ENCODE assay signal across 9 mouse cellular contexts in the genomic region with DNA sequence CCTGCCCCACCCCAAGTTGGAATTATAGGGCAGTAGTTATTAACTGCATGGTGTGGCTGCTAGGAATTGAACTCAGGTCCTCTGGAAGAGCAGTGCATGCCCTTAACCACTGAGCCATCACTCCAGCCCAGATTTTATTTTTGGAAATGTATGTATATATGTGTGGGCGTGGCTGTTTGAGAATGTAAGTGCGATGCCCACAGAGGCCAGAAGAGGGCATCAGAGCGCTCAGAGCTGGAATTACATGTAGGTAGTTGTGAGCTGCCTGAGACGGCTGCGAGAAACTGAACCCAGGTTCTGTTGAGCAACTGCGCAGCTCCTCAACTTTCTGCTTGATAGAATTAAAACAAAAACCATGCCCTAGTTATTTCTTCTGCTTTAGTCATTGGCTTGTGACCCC. TPM values are rescaled to one million over a fixed set of nuclear protein-coding genes. Genes with fewer than 3 reads are reported as not detected.
A peak's percentile ranks its signal among the peaks of the same experiment; 100 is the strongest.
DNase-seq lines count a peak whose midpoint lies in the region; ATAC-seq and TF ChIP-seq lines count a peak whose summit lies in the region.
"Had no signal": no experiment of that assay in that cellular context is flagged by ENCODE, and none has a peak within 500 bp of the region (broad histone marks: within the 10 kb centered on the region; RNA-seq: fewer than 3 reads in every experiment).

No protein-coding gene starts in this region.

- TF ChIP-seq CTCF in cerebellum, adult 2 months (IDR thresholded peaks at IDR 0.05; ENCODE audit: borderline replicate concordance, insufficient read depth, low read depth, low read length) = peak; percentile 65
- peak; percentile 86 for TF ChIP-seq CTCF in layer of hippocampus, adult 2 months (conservative IDR thresholded peaks at IDR 0.05)
- TF ChIP-seq CTCF in lung, postnatal 0 days (IDR thresholded peaks at IDR 0.05) = peak; percentile 84
- TF ChIP-seq CTCF in small intestine, adult 2 months (IDR thresholded peaks at IDR 0.05; ENCODE audit: extremely low read depth, insufficient read length, insufficient replicate concordance, low read depth, low read length) = peak; percentile 73; the same call in 1 of the 2 replicates

- intact Hi-C loops in gastrocnemius, postnatal 14 days (cut with DNase I; ENCODE audit: low total_unique reads) = no loop called here

- H3K4me1 ChIP-seq in cerebellum, adult 2 months (ENCODE audit: control insufficient read depth, insufficient read depth, low read length) = 0 out of 2 replicates have a peak, but pooled peaks cover 3% of the 10 kb centered on the region
- H3K4me1 ChIP-seq in lung, postnatal 0 days (ENCODE audit: insufficient read depth, low read depth, low read length) = no peaks in the 10 kb centered on the region
- H3K4me1 ChIP-seq in small intestine, adult 2 months (ENCODE audit: control insufficient read depth, insufficient read depth, insufficient read length, low read length) = peaks cover 8% of the 10 kb centered on the region; the same call in 1 of the 2 replicates

- TF ChIP-seq POLR2A in cerebellum, adult 2 months (IDR thresholded peaks at IDR 0.05; ENCODE audit: borderline replicate concordance, insufficient read depth, low read length) = no peak
- no peak for TF ChIP-seq POLR2A in small intestine, adult 2 months (IDR thresholded peaks at IDR 0.05; ENCODE audit: low read depth, low read length)

- peak; percentile 38 for DNase-seq in cerebellum, adult 11 months
- DNase-seq in MEL-GATA-1-ER (ENCODE audit: extremely low read depth, low read depth) = peak; percentile 65
- DNase-seq in cerebellum, adult 2 months = peak; percentile 49 to 56
- DNase-seq in gastrocnemius, postnatal 14 days = peak; percentile 24
- DNase-seq in layer of hippocampus, adult 2 months (ENCODE audit: low spot score in 2 of 2) = peak; percentile 10 to 59
- DNase-seq in lung, postnatal 0 days (ENCODE audit: low spot score) = peak; percentile 75

- no peaks in the 10 kb centered on the region for H3K9me3 ChIP-seq in lung, postnatal 0 days (ENCODE audit: low read length)
- H3K9me3 ChIP-seq: lung, embryonic 15.5 days had no signal

- no peak overlapping the region for H3K9ac ChIP-seq in lung, postnatal 0 days (replicated peaks; ENCODE audit: low read depth)
- H3K9ac ChIP-seq: lung, embryonic 15.5 days had no signal

- H3K36me3 ChIP-seq in lung, postnatal 0 days (ENCODE audit: insufficient read depth, low read length) = no peaks in the 10 kb centered on the region
- no peaks in the 10 kb centered on the region for H3K36me3 ChIP-seq in small intestine, adult 2 months (ENCODE audit: control insufficient read depth, insufficient read depth, low read length)
- H3K36me3 ChIP-seq: lung, embryonic 15.5 days had no signal

- no peak overlapping the region for H3K4me2 ChIP-seq in lung, postnatal 0 days (replicated peaks; ENCODE audit: low read depth, low read length)
- H3K4me2 ChIP-seq: lung, embryonic 15.5 days had no signal

- TF ChIP-seq EP300 in lung, postnatal 0 days (IDR thresholded peaks at IDR 0.05) = no peak

- WGBS in cerebellum, adult 2 months = 21% methylated on average over 6 of the region's 6 CpGs
- 25% methylated on average over 6 of the region's 6 CpGs for WGBS in lung, postnatal 0 days
- WGBS in small intestine, adult 2 months = 7% methylated on average over 6 of the region's 6 CpGs

- H3K27ac ChIP-seq in cerebellum, adult 2 months (ENCODE audit: insufficient read depth, low read length) = no peak overlapping the region
- H3K27ac ChIP-seq in layer of hippocampus, adult 2 months = no peak overlapping the region
- no peak overlapping the region for H3K27ac ChIP-seq in lung, postnatal 0 days (ENCODE audit: low read length)
- H3K27ac ChIP-seq in small intestine, adult 2 months (ENCODE audit: insufficient read depth, low read depth, low read length) = no peak overlapping the region
- H3K27ac ChIP-seq: lung, embryonic 15.5 days had no signal

- ATAC-seq in cerebellum, adult (ENCODE audit: insufficient number of reproducible peaks, low FRiP score, low TSS enrichment) = no peak; the same call in 1 of the 2 replicates
- ATAC-seq in lung, postnatal 0 days = peak; percentile 33; the same call in 1 of the 2 replicates

- H3K27me3 ChIP-seq in cerebellum, adult 2 months (ENCODE audit: control insufficient read depth, insufficient read depth, low read length) = no peaks in the 10 kb centered on the region
- no peaks in the 10 kb centered on the region for H3K27me3 ChIP-seq in lung, postnatal 0 days (replicated peaks; ENCODE audit: insufficient read depth, low read length)
- H3K27me3 ChIP-seq in small intestine, adult 2 months (ENCODE audit: control insufficient read depth, insufficient read depth, low read length) = no peaks in the 10 kb centered on the region
- H3K27me3 ChIP-seq: lung, embryonic 15.5 days had no signal

- H3K4me3 ChIP-seq in cerebellum, adult 2 months (replicated peaks; ENCODE audit: insufficient read depth, low read depth, low read length) = no peak overlapping the region
- H3K4me3 ChIP-seq in layer of hippocampus, adult 2 months = no peak overlapping the region
- no peak overlapping the region for H3K4me3 ChIP-seq in lung, postnatal 0 days (ENCODE audit: low read depth, low read length)
- H3K4me3 ChIP-seq in small intestine, adult 2 months (ENCODE audit: low read depth, low read length) = no peak overlapping the region
- H3K4me3 ChIP-seq: lung, embryonic 15.5 days had no signal

RNA-seq across cellular contexts. Expression of a gene that starts 38.0 kb away (rescaled TPM):
- polyA plus RNA-seq in cerebellum, adult 2 months (2012; rRNA removed) = 5.4 and 6.2 TPM in 2 replicates
- total RNA-seq in gastrocnemius, postnatal 14 days (2021) = 1 to 10 TPM; 3.1 to 3.9 TPM
- total RNA-seq in layer of hippocampus, adult 2 months (2021) = 10 to 100 TPM; 33.8 to 42.9 TPM
- polyA plus RNA-seq in lung, postnatal 0 days (2015; fragmentation: Nextera tagmentation; extraction: Ambion mirVana) = 2.4 and 4.2 TPM in 2 replicates
- 1.5 and 2.7 TPM in 2 replicates for polyA plus RNA-seq in small intestine, adult 2 months (2012; rRNA removed)

Comparison
In these comparisons a context has a peak if more than half of its experiments do, and no peak if none do; other contexts are left out.
1. DNase-seq: peak in every context shown above with its lines; median percentile 75 in lung, postnatal 0 days; 65 in MEL-GATA-1-ER; 52 in cerebellum, adult 2 months; 38 in cerebellum, adult 11 months; 34 in layer of hippocampus, adult 2 months; 24 in gastrocnemius, postnatal 14 days.